Mouse (Mus musculus) layer of hippocampus, adult 2 months (tissue): ENCODE data around the gene Il6st. TPM values are rescaled to one million over a fixed set of nuclear protein-coding genes. Genes with fewer than 3 reads are reported as not detected.
A peak's percentile ranks its signal among the peaks of the same experiment; 100 is the strongest.

Experiments used
- DNase-seq, 2 experiments: peaks; one replicate each; pipeline ENCODE4 v3.0.0; 2022; ENCODE audit warnings: low spot score in 2 of 2
- H3K27ac ChIP-seq: fragments of 200-600 bp; 2 replicates; pipeline ENCODE4 v1.8.1; 2022
- H3K4me3 ChIP-seq: fragments of 200-600 bp; 2 replicates; pipeline ENCODE4 v1.8.1; 2022; ENCODE audit warnings: mild to moderate bottlenecking
- CTCF ChIP-seq: fragments of 200-600 bp; conservative IDR thresholded peaks from 2 replicates; pipeline ENCODE4 v1.8.1; 2022; ENCODE audit warnings: antibody characterized with exemption, mild to moderate bottlenecking, moderate library complexity
- total RNA-seq, 2 experiments: library from RNA; stranded (reverse); gene quantifications; 2 replicates each; pipeline ENCODE4 v1.2.3; 2021

The Il6st gene
- total RNA-seq, 2 experiments from 2014 or later, result 73.0 to 76.5 TPM

DNA sequence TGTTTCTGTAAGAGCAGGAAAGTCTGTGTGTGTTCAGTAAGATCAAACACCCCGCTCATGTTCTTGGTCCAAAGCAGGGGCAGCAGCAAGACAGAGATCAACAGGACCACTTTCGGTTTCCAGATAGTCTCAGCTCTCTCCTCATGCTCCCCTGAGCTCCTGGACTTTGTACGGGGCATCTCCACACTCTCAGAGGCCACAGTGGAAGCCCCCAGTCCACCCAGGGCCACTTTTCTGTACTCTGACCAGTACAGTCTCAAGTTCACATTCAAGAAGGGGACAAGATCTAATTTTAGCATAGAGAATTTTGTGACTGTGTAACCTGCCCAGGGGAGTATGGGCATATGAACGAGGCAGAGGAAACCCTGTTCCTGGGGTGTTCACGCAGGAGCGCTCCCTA, 3.9 kb upstream of the Il6st start:
- no peak for DNase-seq
- no peak overlapping the region for H3K27ac ChIP-seq
- no peak for TF ChIP-seq CTCF
- no peak overlapping the region for H3K4me3 ChIP-seq

DNA sequence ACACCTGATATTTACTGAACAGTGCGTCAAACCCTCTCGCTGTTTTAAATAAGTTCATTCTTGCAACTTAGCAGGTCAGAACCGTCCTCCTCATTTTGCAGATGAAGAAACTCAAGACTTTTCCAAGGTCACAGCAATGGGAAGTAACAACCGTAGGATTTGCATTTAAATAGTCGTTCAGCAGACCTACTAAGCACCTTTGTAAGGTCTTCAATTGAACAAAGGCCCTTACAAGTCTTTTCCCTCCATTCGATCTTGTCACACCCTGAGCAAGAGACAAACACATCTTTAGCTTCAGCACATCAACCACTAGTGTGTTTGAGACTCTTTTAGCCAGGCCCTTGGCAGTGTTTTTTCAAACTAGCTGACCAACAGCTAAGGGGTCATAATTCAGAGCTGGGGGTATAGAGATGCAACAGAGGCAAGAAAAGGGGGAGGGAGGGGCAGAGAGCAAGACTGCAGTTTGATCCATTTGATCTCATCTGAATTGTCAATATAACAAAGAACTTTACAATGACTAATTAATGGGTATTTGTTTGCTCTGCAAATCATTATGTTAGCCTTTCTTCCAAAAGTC, 1.4 kb upstream of the Il6st start:
- no peak for TF ChIP-seq CTCF

GRCm38 (mm10) chr13:112463337-112463802, 500 bp upstream of the Il6st start:
- TF ChIP-seq CTCF, result no peak
- DNase-seq, result no peak

More for the DNA sequence above, 1.4 kb upstream of the Il6st start:
- Histone ChIP-seq H3K4me3 (no peak overlapping the region), H3K27ac (no peak overlapping the region)
- no peak for DNase-seq

GRCm38 (mm10) chr13:112464626-112465287, 887 bp downstream of the Il6st start:
- Histone ChIP-seq H3K4me3 (peak overlapping the region; percentile 91), H3K27ac (peak overlapping the region; percentile 92)
- DNase-seq, result no peak
- no peak for TF ChIP-seq CTCF

More at GRCm38 (mm10) chr13:112463337-112463802, 500 bp upstream of the Il6st start:
- Histone ChIP-seq H3K4me3 (peak overlapping the region; percentile 91), H3K27ac (peak overlapping the region; percentile 92)

- DNase-seq, result no peak
- Histone ChIP-seq H3K4me3 (peak overlapping the region; percentile 91), H3K27ac (peak overlapping the region; percentile 28; the same call in 1 of the 2 replicates)
- TF ChIP-seq CTCF, result no peak
These were observed 1.7 kb downstream of the Il6st start for GRCm38 (mm10) chr13:112465585-112465984.

DNA sequence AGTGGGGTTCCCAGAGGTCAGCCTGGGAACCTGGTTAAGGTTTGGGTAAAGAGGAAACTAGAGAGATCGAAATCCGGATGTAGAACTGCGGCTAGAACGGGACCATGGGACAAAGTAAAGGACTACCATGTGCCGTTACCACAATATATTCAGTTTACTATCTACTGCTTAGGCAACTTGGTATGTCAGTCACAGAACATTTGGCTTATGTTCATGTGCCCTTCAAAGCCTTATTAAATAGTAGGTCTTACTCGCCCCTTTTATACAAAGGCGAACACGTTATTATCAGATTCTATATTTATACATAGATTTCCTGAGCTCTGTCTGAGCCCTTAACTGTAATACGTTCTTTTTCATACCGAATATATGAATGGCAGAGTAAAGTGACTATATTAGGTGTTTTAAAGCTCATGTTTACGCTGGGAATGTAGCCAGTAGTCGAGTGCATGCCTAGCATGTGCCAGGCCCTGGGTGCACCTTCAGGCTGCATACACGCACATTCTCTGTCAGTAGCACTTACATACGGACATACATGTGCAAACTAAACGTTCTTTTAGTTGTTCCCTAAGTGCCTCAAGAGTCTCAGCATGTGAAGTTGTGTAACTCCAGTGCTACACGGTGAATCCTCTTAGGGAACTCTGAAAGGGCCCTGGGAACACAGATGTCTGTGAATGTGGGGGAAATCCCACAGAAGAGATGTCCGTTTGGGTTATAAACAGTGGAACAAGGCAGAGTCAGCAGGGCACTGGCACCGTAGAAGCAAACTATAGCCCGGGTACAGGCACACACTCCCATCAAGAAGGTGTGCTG, 2.5 kb downstream of the Il6st start:
- Histone ChIP-seq H3K4me3 (peak overlapping the region; percentile 91; the same call in 1 of the 2 replicates), H3K27ac (peak overlapping the region; percentile 28; the same call in 1 of the 2 replicates)
- no peak for TF ChIP-seq CTCF
- DNase-seq, result no peak

- Histone ChIP-seq H3K4me3 (no peak overlapping the region), H3K27ac (no peak overlapping the region)
- no peak for TF ChIP-seq CTCF
- DNase-seq, result no peak
These were observed 3.0 kb downstream of the Il6st start for GRCm38 (mm10) chr13:112466946-112467255.

GRCm38 (mm10) chr13:112467384-112467783, 3.5 kb downstream of the Il6st start:
- no peak for TF ChIP-seq CTCF
- Histone ChIP-seq H3K4me3 (no peak overlapping the region), H3K27ac (no peak overlapping the region)
- DNase-seq, result no peak

GRCm38 (mm10) chr13:112469491-112469890, 5.6 kb downstream of the Il6st start:
- TF ChIP-seq CTCF, result no peak
- DNase-seq, result no peak
- no peak overlapping the region for H3K27ac ChIP-seq
- H3K4me3 ChIP-seq, result no peak overlapping the region

DNA sequence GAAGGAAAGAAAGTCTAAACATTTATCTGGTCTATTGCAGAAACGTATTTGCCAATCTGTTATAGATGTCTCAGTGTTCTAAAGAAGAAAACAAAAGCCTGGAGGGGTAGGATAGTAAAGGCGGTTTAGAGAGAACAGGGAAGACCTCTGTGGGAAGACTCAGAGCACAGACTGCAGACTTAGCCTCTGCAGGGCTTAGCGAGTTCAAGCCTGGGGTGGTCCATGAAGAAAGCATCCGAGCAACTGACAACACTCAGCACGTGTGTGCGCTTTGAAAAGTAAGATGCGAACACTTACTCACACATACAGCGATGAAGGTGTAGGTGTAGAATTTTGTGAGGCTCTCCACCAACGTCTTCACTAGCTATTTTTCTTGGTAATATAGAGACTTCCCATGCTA, 7.3 kb downstream of the Il6st start:
- no peak overlapping the region for H3K27ac ChIP-seq
- TF ChIP-seq CTCF, result no peak
- no peak overlapping the region for H3K4me3 ChIP-seq
- no peak for DNase-seq

- no peak for TF ChIP-seq CTCF
- DNase-seq, result no peak
- no peak overlapping the region for H3K4me3 ChIP-seq
- no peak overlapping the region for H3K27ac ChIP-seq
These were observed 8.6 kb downstream of the Il6st start for GRCm38 (mm10) chr13:112472401-112473023.

DNA sequence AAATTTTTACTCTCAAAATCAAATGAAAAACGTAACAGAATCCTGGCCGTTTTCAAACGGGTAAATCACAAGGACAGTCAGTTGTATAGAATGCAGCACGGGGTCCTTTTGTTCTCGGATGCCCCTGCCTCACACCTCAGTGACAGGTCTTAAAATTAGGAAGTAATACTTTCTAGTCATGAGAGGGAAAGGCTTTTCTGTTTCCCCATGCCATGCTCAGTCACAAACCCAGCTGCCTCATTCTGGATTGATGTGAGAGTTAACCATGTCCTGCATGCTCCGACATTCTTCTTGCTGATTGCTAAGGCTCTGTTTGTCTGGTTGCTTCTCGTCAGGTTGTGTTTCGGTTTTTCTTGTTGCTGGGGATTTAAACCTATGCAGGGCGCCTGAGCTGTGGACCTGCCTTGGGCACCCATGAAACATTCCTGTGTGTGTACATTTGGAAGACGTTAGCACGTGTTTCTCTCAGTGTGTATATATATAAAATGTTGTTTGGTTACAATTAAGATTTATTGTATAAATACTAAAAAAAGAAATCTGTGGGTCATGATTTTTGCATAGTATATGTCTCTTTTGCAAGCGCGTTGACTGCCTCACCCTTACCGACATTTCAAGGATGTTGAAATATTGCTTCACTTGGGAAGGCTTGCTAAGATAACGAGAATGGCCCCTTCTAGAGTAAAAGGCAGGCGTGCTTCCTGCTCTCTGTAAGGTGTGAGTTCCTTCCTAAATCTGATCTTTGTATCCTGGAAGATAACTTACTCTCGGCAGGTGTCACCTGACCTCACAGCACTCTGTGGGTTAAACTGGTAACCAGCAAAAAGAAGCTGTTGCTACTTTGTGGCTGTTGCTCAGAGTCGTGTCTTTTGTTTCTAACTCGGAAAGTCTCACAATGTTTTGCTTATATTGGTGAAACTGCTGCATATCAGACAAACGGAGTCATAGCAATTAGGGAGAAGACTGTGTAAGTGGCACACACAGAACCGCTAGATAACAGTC, 10.2 kb downstream of the Il6st start:
- no peak overlapping the region for H3K4me3 ChIP-seq
- TF ChIP-seq CTCF, result no peak
- H3K27ac ChIP-seq, result no peak overlapping the region
- DNase-seq, result no peak
